Mouse (Mus musculus) erythroblast, adult 5-6 weeks (primary cell): ENCODE data around the gene Ifi35. TPM values are rescaled to one million over a fixed set of nuclear protein-coding genes. Genes with fewer than 3 reads are reported as not detected.
"Not testable (repeated sequence)": the region's sequence is repeated elsewhere in the genome, so short reads cannot be mapped to it uniquely, and the experiment has no call there.

Experiments used
- ATAC-seq: replicated peaks from 2 replicates; pipeline ENCODE4 v1.8.0; 2016; ENCODE audit warnings: moderate number of reproducible peaks, mild to moderate bottlenecking, moderate TSS enrichment, inconsistent platforms; ENCODE audit not compliant: poor library complexity, low FRiP score, severe bottlenecking
- total RNA-seq, 2 experiments: library from RNA; stranded (forward) in 1 of 2; stranded (reverse) in 1 of 2; fragments of 150-400 nt in 1 of 2; fragments of 200-764, 138-1000 nt in 1 of 2; gene quantifications; 2 replicates each; pipeline versions ENCODE4 v1.2.3 to v1.2.4; 2015 to 2017; ENCODE audit warnings: low replicate concordance in 2 of 2

The Ifi35 gene
- total RNA-seq, 2 experiments from 2014 or later, result 62.4 to 78.0 TPM

- not testable (repeated sequence) for ATAC-seq
Observed at GRCm38 (mm10) chr11:101466552-101466950, 18.3 kb downstream of the Ifi35 start.

- ATAC-seq, result peak; percentile 23; the same call in 1 of the 2 replicates
Observed at GRCm38 (mm10) chr11:101467477-101468262, 19.5 kb downstream of the Ifi35 start.

GRCm38 (mm10) chr11:101468263-101468688, 20.1 kb downstream of the Ifi35 start:
- no peak for ATAC-seq

GRCm38 (mm10) chr11:101468731-101469130, 20.5 kb downstream of the Ifi35 start:
- ATAC-seq, result no peak

GRCm38 (mm10) chr11:101469155-101469554, 20.9 kb downstream of the Ifi35 start:
- no peak for ATAC-seq

GRCm38 (mm10) chr11:101470206-101470605, 22.0 kb downstream of the Ifi35 start:
- no peak for ATAC-seq

GRCm38 (mm10) chr11:101471926-101472325, 23.7 kb downstream of the Ifi35 start:
- no peak for ATAC-seq

- ATAC-seq, result no peak
Observed at GRCm38 (mm10) chr11:101472336-101472735, 24.1 kb downstream of the Ifi35 start.

- not testable (repeated sequence) for ATAC-seq
Observed at GRCm38 (mm10) chr11:101473686-101474085, 25.5 kb downstream of the Ifi35 start.

GRCm38 (mm10) chr11:101474298-101474697, 26.1 kb downstream of the Ifi35 start:
- ATAC-seq, result no peak

- not testable (repeated sequence) for ATAC-seq
Observed at GRCm38 (mm10) chr11:101476361-101476760, 28.2 kb downstream of the Ifi35 start.

- no peak for ATAC-seq
Observed at GRCm38 (mm10) chr11:101477194-101477551, 29.0 kb downstream of the Ifi35 start.

- ATAC-seq, result no peak
Observed at GRCm38 (mm10) chr11:101477552-101478211, 29.5 kb downstream of the Ifi35 start.

GRCm38 (mm10) chr11:101479171-101479635, 31.0 kb downstream of the Ifi35 start:
- ATAC-seq, result no peak

GRCm38 (mm10) chr11:101480912-101481311, 32.7 kb downstream of the Ifi35 start:
- no peak for ATAC-seq

GRCm38 (mm10) chr11:101483804-101484203, 35.6 kb downstream of the Ifi35 start:
- no peak for ATAC-seq

GRCm38 (mm10) chr11:101484245-101484644, 36.0 kb downstream of the Ifi35 start:
- ATAC-seq, result no peak

- no peak for ATAC-seq
Observed at GRCm38 (mm10) chr11:101484814-101485213, 36.6 kb downstream of the Ifi35 start.

- peak; percentile 85 for ATAC-seq
Observed at GRCm38 (mm10) chr11:101485509-101486028, 37.4 kb downstream of the Ifi35 start.

- no peak for ATAC-seq
Observed at GRCm38 (mm10) chr11:101486126-101486525, 37.9 kb downstream of the Ifi35 start.

- no peak for ATAC-seq
Observed at GRCm38 (mm10) chr11:101506269-101506780, 58.1 kb downstream of the Ifi35 start.
